Mouse (Mus musculus) cerebellum, postnatal 4 days (tissue): ENCODE measurements around the gene Ist1.

ENCODE experiments used
- DNase-seq, 2 experiments: peaks; one replicate each; pipeline ENCODE4 v3.0.0; 2022; ENCODE audit warnings: low spot score in 2 of 2, mixed read lengths in 1 of 2

The Ist1 gene

DNA sequence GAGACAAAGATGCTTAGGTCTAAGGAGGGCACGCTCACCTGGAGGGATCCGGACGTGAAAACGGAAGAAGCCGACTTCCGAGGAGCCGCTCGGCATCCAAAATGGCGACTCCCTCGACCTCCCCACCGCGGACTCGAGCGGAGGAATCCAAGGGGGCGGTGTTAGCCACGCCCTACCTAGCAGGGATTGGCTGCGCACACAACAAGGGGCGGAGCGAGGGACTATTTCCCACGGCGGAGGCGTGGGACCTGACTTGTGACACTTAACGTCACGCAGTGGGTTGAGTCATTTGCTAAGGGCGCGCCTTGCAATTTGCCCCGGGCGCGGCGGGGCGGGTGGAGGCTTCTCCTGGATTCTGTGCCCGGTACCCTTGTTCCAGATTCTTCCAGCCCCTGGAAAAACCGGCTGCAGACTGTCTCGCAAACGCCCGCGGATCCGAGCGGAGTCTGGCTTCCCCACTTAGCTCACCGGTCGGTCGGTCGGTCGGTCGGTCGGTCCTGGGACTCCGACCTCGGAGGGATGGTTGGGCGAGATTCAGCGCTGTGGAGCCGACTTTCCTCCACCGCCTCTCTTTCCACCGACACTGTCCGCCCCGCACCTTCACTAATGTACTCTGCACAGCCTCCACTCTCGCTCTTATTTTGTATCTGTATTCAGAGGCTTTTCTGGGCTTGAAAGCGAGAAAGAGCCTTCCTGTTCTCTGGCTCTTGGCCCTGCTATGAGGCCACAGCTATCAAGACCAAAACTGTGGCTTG is at the start of gene Ist1:
TSS of gene Ist1 (minus strand) at position 115 of the 755 bp plus-strand sequence.
- peak; percentile 95 to 98 for DNase-seq

DNA sequence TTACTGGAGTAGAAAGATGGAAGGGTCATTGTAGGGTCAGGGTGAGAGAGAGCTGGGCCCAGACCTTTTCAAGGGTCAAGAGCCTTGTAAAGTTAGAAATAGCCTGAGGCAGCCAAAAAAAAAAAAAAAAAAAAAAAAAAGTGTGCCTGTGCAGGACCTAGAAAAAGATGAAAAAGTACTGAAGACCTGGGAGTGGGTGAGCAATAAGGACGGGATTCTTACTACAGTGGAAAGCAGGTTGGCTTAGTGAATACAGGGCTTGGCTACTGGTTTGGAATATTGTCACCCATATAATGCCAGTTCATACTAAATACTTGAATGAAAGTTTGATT is 45.0 kb upstream of the Ist1 start:
- DNase-seq = no peak

DNA sequence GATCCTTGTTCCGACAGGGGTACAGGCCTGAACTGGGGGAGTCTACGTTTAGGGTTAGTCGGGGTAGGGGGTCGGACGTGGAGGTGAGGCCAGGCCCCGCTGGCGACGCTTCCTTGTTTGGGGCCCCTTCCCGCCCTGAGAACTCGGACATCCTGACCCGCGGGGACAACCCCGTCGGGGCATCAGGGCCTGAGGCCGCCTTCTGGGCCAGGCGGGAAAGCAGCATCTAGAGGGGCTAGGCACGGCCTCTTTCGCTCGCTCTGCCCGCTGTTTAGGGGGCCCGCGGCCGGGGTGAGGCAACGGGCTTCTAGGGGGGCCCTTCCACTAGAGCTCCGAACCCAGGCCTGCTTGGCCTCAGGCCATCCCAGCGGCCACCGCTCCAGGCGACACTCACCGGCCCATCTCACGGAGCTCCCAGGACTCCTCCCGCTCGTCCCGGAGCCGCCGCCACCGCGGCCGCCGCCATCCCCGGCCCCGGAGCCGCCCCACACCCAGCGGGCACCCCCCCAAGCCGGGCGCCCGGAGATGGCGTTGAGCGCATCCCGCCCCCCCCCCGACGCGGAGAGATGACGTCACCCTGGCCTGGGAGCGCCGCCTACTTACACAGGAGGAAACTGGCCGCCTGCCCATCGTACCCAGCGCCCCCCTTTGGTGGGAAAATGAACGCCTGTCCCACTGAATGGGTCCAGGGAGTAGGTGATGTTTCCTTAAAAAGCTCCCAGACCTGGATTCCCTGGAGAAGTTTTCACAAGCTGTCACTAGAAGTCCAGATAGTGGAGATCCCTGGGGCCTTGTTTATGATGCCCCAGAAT is 44.4 kb upstream of the Ist1 start, which contains the start of gene Atxn1l:
TSS of gene Atxn1l (minus strand) at position 503 of the 812 bp plus-strand sequence.
- DNase-seq = peak; percentile 77 to 94

DNA sequence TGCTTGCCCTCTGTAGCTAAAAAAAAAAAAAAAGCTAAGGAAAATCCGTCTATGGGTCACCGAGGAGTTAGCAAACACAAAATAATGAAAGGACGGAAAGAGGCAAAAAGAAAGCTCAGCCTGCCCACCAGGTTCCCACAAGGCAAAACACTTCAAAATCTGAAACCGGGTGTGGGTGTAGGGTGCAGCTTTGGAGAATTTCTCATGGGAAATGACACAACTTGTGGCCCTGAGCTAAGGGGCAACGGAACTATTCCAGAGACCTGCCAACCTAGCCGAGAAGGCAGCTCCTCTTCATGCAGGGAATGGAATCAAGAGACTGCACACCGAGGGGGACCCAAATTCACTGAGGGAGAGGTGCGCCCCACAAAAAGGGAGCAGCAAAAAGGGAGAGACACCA is 43.8 kb upstream of the Ist1 start:
- DNase-seq = no peak

DNA sequence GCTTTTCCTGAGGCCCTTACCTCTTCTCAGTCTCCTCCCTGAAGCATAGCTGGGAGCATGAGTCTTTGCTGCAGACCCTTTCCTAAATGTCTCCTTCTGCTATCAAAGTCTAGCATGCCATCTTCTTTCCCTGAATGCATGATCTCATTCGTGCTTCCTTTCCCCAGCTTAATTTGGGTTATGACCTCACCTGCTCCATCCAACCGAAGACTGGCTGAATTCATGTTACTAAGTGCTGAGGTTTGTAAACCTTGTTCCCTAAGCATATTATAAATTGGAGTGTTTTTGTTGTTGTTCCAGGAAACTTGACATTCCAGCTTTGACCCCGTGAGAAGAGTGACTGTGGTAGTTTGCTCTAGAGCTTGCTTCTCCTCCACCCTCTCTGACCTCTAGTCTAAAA is 41.0 kb upstream of the Ist1 start:
- DNase-seq = no peak

DNA sequence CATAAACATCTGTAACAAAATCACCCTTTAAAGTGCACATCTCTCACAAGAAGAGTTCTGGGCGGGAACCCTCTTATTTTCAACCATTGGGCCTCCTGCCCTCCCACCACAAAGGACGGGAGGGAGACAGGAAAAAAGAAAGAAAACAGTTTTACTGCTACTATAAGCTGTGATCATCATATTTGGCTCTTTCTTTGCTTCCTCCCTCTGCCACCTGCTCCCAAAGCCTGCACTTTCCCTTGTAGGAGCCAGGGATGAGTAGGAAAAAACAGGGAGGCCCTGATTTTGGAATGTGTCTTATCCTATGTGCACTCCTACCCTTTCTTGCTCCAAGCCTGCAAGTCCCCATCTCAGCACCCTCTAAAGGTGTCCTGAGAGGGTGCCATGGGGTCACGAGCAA is 38.0 kb upstream of the Ist1 start:
- DNase-seq = no peak

DNA sequence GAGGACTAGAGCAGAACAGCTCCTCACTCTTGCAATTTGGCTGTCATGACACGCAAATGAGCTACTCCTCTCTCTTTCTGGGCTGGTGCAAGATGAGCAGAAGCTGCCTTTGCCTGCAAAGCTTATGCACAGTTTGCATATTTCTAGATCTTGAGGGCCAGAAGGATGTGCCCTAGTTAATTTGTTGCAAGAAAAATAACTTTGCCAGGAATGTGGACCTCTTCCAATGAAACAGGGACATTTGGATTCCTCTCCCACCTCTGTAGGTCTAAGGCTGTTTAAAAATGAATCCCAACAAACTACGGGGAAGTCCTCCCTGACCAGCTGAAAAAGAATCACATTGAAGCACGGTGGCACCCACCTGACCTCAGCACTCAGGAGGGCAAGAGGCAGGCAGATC is 32.0 kb upstream of the Ist1 start:
- DNase-seq = no peak

DNA sequence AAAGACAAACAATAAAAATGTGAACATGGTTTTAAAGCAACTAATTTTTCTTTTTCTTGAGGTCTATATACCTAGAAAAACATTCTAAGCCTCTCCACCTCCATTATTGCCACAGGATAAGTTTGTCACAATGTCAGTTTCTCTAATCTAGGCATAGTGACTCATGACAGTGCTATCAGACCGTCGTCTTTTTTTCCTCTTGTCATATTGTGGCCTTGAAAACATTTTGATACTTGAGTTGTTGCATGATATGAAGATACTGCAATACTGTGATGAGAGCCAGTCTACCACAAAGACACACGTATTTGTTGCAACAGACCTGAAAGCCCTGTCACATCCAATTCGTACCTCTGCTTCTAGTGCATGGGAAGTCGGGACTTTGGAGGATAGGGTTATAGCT is 21.9 kb upstream of the Ist1 start:
- no peak for DNase-seq

DNA sequence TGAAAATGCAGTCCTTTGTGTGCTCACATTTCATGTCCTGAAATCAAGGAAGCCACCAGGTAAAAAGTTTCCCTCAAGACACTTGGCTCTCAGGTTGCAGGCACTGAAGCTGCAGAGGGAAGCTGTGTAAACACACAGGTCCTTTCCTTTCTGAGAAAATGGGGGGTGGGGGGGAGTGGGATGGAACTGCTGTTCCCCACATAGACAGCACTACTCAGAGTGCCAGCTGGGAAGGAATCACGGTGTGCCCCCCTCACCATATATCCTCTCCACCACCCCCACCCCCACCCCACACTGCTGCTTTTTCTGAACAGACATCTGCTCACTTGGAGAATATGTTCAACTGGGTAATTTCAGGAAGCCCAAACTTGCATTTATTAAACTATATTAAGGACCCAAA is 19.5 kb upstream of the Ist1 start:
- DNase-seq = no peak

DNA sequence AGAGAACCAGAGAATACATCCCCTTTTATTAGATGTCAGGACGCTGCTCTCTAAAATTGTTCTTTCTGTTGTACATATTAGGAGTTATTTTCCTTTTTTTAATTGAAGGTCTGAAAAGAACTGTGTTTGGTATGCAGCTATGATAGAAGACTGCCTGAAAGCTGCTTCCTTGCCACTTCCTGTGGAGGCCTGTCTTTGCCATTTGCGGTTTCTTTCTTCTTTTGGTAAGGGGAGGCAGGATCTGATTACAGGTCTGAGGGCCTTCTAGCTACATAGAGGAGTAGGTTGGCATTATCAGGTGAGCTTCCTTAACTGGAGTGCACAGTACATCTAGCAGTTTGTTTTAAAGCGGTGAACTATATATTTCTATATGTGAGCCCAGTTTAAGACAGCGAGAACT is 14.9 kb upstream of the Ist1 start:
- DNase-seq = no peak

DNA sequence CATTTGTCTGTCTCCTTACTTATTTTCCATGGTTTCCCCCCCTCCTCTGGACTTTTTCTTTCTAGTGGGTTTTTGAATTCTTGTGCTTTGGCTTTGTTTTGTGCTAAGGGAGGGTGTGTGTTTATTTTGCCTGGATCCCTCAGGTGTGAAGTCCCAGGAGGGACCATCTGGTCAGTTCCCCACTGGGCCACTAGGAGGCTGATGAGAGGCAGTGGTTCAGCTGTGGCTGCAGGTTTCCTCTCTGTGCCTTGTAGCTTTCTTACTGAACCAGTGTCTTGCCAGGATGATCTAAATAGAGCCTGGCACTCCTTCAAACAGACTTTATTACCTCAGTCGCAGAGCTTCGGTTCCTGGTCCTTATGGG is 13.8 kb upstream of the Ist1 start:
- peak in 1 of 2 experiments; percentile 71 for DNase-seq

DNA sequence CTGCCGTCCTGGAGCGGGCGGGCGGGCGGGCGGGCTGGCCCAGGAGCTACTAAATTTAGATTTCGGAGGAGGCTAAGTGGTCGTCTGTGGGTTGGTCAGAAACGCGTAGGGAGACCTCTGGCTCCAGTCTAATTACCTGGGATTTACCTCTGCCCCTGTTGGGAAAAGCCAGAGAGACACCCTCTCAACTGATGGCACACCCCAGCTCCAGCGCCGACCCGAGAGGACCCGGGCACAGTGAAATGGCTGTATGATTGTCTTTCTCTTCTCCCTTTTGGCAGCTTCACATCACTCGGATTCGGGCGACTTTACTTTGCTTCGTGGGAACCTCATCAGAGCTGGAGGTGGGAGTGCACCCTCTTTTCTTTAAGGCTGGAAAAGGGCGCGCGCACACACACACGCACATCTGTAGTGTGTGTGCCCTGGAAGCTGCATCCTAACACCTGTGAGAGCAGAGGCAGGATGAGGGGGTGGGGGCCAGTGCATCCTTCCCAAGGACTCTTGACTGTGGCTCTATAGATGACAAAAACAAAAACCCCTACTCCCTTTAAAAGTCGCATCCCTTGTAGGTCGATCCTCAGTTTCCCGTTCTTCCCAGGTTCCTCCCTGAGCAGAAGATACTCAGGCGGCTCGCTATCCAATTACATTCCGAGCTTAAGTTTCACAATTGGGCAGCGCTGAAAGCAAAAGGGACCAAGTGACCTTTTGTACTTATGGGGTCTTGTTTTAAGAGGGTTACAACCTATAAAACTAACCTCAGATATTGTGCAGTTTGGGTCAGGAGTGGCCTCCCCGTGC is 13.2 kb upstream of the Ist1 start:
- no peak for DNase-seq

DNA sequence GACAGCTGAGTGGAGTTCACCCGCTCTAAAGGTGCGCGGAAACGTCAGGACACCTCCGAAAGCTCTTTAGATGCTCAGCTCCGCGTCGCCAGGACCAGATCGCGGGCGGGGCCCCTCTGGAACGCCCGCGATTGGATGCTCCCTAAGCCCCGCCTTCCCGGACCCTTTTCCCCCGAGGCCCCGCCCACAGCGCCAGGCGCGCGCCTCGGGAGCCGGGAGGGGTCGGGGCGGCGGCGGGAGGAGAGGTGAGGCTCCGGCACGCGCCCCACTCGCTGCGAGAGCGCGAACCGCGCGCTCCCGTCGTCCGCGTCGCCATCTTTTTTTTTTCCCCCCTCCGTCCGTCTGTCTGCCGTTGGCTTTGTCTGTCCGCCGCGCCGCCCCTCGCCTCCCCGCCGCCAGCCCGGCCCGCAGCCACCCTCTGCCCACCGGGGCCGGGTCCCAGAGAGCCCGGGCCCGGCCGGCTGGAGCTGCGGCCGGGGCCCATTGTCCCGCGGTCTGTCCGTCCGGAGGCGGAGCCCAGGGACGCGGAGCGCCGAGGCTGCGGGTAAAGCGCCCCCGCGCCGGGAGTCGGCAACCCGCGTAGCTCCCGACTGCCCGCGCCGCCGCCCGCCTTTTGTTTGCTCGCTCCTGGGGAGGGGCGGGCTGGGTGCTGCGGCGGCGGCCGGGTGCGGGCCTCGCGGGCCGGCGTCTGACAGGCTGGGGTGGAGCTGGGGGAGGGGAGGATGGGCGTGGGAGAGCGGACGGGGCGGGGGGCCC is 12.4 kb upstream of the Ist1 start, which contains the start of gene Zfp821:
TSS of gene Zfp821 (plus strand) at position 227 of the 756 bp plus-strand sequence.
- DNase-seq = peak; percentile 87 to 96

DNA sequence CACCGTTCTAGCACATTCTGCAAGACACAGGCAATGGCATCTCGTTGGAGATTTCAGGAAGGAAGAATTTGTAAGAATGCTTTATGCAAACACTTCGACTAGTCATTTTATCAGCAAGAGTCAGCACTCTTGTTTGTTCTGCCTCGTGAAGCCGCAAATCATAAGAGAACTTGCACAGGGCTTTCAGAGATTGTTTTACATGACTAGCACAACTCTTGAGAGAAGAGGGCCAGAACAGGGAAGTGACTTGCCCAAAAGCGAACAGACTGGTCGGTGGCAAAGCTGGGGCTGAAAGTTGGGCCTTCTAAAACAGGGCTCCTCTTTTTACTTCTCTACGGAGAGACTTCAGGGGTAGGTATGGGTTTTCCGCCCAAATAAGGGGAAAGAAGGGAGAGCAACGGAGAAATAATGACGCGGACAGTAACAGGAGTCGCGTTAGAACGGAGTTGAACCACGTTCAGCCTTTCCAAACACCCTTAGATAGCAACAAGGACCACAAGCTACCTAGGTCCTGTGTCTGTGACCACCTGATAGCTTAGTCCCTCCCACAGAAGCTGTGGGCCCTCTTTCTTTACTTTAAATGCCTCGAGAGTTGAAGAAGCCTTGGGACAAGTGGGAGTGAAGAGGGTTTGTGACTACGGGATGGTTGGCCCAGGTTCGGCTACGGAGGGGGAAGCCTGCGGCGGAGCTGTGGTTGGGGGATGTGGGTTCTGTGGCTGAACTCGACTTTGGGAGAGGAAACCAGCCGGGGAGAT is 11.7 kb upstream of the Ist1 start:
- no peak for DNase-seq

DNA sequence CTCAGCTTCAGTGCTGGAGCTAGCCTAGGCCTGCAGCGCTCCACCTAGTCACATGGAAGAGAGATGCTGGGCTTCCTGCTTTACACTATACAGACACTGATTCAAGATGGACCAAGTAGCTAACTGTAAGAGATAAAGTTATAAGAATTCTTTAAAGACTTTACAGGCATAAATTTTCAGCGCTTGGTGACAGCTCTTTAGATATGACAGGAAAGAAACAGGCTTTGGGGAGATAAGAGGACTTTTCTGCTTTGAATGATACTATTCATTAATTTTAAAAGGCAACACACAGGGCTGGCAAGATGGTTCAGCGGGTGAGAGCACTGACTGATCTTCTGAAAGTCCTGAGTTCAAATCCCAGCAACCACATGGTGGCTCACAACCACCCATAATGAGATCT is 5.4 kb upstream of the Ist1 start:
- DNase-seq = no peak

DNA sequence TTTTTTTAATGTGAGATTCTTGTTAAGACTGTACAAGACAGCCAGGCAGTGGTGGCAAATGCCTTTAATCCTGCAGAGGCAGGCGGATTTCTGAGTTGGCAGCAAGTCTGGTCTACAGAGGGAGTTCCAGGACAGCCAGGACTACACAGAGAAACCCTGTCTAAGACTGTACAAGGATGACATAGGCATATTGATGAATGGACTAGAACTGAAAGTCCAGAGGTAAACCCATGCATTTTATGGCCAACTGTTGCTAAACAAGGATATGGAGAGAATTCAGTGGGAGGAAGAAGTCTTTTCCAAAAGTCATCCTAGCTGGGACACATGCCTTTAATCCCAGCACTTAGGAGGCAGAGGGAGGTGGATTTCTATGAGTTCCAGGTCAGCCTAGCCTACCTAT is 4.7 kb upstream of the Ist1 start:
- no peak for DNase-seq

DNA sequence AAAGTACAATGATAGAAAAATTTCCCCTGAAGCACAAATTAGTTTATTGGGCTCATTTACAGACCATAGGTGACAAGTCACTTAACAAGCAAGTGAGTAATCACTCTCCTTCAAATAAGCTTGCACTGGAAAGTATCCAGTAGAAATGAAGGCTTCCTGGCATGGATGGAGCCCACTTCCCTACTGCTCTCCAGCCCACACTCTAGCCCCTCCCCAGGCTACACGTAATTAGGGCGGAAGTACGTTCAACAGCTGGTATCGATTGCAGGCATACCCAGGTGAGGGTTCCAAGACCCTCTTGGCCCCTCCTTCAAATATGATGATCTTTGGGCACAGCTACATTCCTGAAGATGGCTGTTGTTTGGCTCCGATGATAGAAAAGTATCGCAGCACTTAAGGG is 1.1 kb upstream of the Ist1 start:
- DNase-seq = no peak

DNA sequence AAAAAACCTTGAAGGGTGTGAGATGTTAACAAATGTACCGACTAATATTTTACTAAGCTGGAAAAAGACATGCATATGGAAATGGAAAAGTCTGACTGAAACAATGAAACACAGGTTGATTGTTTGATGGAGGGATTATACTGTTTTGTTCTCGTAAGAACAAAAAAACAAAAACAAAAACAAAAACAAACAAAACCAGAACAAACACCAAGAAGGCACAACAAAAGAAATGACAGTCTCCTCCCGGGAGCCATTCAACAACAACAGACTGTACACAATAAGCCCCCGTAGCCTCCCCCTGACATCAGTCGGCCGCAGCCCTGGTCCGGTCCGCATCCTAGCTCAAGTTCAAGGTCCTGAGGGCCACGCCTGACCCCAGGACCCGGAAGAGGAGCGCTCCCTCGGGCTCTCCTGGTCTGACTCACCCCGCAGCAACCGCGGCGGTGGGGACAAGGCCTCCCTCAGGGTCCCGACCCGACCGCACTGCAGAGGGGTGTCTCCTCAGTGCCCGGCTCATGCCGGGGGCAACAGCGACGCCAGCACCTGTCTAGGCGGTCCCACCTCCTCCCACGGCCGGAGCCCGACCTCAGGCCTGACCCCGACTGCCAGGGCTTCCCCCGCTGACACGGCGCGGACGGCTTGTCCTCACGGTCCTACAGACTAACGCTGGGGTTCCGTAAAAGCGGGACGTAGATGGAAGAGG is 466 bp downstream of the Ist1 start:
- no peak for DNase-seq

DNA sequence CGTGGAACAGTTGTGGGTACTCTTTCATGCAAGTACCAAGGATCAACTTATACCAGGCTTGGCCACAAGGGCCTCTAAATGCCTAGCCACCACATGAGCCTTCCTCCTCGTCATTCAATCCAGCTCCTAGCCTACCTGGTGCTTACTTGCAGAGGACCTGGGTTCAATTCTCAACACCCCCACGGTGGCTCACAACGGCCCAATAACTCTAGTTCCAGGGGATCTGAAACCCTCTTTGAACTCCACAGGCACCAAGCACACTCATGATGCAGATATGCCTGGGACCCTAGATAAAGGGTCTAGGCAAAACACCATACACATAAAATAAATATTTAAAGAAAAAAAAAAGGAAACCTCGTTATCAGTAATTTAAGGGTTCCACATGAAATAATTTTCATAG is 1.3 kb downstream of the Ist1 start:
- no peak for DNase-seq

DNA sequence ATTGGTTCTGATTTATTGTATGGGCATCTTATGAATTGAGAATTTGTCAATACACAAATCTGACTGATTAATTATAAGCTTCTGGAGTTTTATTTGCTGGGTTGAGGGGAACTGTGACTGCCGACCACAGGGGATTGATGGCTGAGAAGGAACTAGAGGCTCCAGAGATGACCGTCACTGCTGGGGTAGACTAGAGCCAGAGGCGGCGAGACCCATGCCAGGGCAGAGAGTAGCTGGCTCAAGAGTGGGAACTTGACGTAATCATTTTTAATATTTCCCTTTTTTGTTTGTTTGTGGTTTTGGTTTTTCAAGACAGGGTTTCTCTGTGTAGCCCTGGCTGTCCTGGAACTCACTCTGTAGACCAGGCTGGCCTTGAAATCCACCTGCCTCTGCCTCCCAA is 5.8 kb downstream of the Ist1 start:
- DNase-seq = no peak
